Mouse (Mus musculus) heart, adult 11 months (tissue): Measurements from ENCODE around the gene Olfr497.

Experiments
- DNase-seq: peaks from one replicate; pipeline ENCODE4 v3.0.0; 2022

Gene Olfr497

GRCm38 (mm10) chr7:108420121-108420520 lies at the start of gene Olfr497:
Olfr497 (plus strand) TSS chr7:108420421.
- no peak for DNase-seq

- DNase-seq = no peak
These were observed 27.4 kb upstream of the Olfr497 start, which contains the start of gene Olfr495 for GRCm38 (mm10) chr7:108392867-108393266. Olfr495 (plus strand) TSS chr7:108393167.

DNA sequence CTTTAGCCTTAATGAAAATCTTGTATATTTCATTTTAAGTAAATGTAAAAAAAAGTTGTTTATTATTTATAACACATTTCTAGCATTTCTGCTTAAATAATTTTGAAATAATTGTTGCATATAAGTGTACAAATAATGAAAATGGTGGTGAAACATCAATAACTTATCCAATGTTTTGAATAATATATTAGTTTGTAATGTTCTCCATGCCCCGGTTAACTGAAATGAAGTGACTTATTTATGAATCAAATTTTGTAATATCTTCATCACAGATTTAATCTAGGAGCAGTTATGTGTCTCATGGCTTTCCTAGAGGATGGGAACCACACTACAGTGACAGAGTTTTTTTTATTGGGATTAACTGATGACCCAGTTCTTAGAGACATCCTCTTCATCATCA lies 44.8 kb downstream of the Olfr497 start, which contains the start of gene Olfr498:
TSS of gene Olfr498 (plus strand) at position 301 of the 400 bp plus-strand sequence.
- DNase-seq = no peak
